Mouse (Mus musculus) A20 (cell line): ENCODE results near the gene Mllt10.

Source experiments
- DNase-seq: peaks from one replicate; pipeline ENCODE4 v3.0.0-alpha.2; 2011; ENCODE audit warnings: low read depth, low spot score

Mllt10 gene

GRCm38 (mm10) chr2:18195691-18196396 lies 140.8 kb downstream of the Mllt10 start:
- DNase-seq: no peak

- DNase-seq: no peak
Measured at GRCm38 (mm10) chr2:18201820-18202462, 146.9 kb downstream of the Mllt10 start.

GRCm38 (mm10) chr2:18202923-18203322 lies 147.9 kb downstream of the Mllt10 start:
- DNase-seq: peak; percentile 19

- DNase-seq: peak; percentile 68
Measured at GRCm38 (mm10) chr2:18205118-18205517, 150.1 kb downstream of the Mllt10 start.

GRCm38 (mm10) chr2:18206811-18207210 lies 151.8 kb downstream of the Mllt10 start:
- no peak for DNase-seq

GRCm38 (mm10) chr2:18208578-18208977 lies 153.5 kb downstream of the Mllt10 start:
- DNase-seq: no peak

- no peak for DNase-seq
Measured at GRCm38 (mm10) chr2:18209211-18209823, 154.3 kb downstream of the Mllt10 start.

- no peak for DNase-seq
Measured at GRCm38 (mm10) chr2:18209948-18210347, 154.9 kb downstream of the Mllt10 start.

GRCm38 (mm10) chr2:18214031-18214430 lies 159.0 kb downstream of the Mllt10 start:
- no peak for DNase-seq

- no peak for DNase-seq
Measured at GRCm38 (mm10) chr2:18217867-18218266, 162.8 kb downstream of the Mllt10 start.

GRCm38 (mm10) chr2:18218500-18218899 lies 163.5 kb downstream of the Mllt10 start:
- DNase-seq: no peak

- DNase-seq: no peak
Measured at GRCm38 (mm10) chr2:18219136-18219535, 164.1 kb downstream of the Mllt10 start.

- no peak for DNase-seq
Measured at GRCm38 (mm10) chr2:18219569-18219968, 164.5 kb downstream of the Mllt10 start.

GRCm38 (mm10) chr2:18228486-18229062 lies 173.5 kb downstream of the Mllt10 start:
- DNase-seq: no peak

GRCm38 (mm10) chr2:18229279-18229678 lies 174.2 kb downstream of the Mllt10 start:
- DNase-seq: no peak

GRCm38 (mm10) chr2:18231143-18231542 lies 176.1 kb downstream of the Mllt10 start:
- no peak for DNase-seq

- DNase-seq: no peak
Measured at GRCm38 (mm10) chr2:18232883-18233567, 178.0 kb downstream of the Mllt10 start.

GRCm38 (mm10) chr2:18235524-18235923 lies 180.5 kb downstream of the Mllt10 start:
- DNase-seq: no peak

- DNase-seq: no peak
Measured at GRCm38 (mm10) chr2:18249224-18249623, 194.2 kb downstream of the Mllt10 start.
